Mouse (Mus musculus) thymus, postnatal 4 days (tissue): Measurements from ENCODE around the gene Ascl5.

ENCODE experiments used
- DNase-seq: peaks from one replicate; pipeline ENCODE4 v3.0.0; 2021

Ascl5 gene

GRCm38 (mm10) chr1:136050312-136051012, at the start of gene Ascl5:
Ascl5 (plus strand) TSS chr1:136050804.
- no peak for DNase-seq

- no peak for DNase-seq
Measured at GRCm38 (mm10) chr1:136001438-136001837, 49.2 kb upstream of the Ascl5 start.

GRCm38 (mm10) chr1:136006292-136006748, 44.3 kb upstream of the Ascl5 start, which contains the start of gene Igfn1:
Igfn1 (minus strand) TSS chr1:136006342.
- no peak for DNase-seq

GRCm38 (mm10) chr1:136007211-136008158, 43.1 kb upstream of the Ascl5 start, which contains the start of gene Tmem9:
Tmem9 (plus strand) TSS chr1:136008150.
- DNase-seq, result peak; percentile 25

- no peak for DNase-seq
Measured at GRCm38 (mm10) chr1:136008159-136008533, 42.5 kb upstream of the Ascl5 start.

- DNase-seq, result no peak
Measured at GRCm38 (mm10) chr1:136010247-136010646, 40.4 kb upstream of the Ascl5 start.

GRCm38 (mm10) chr1:136013513-136013912, 37.1 kb upstream of the Ascl5 start:
- DNase-seq, result no peak

- DNase-seq, result no peak
Measured at GRCm38 (mm10) chr1:136014796-136015502, 35.7 kb upstream of the Ascl5 start.

- no peak for DNase-seq
Measured at GRCm38 (mm10) chr1:136017307-136017706, 33.3 kb upstream of the Ascl5 start.

GRCm38 (mm10) chr1:136017907-136018313, 32.7 kb upstream of the Ascl5 start:
- DNase-seq, result peak; percentile 90

GRCm38 (mm10) chr1:136018390-136019189, 32.0 kb upstream of the Ascl5 start:
- peak; percentile 62 for DNase-seq

- no peak for DNase-seq
Measured at GRCm38 (mm10) chr1:136030201-136030600, 20.4 kb upstream of the Ascl5 start.

GRCm38 (mm10) chr1:136031697-136032096, 18.9 kb upstream of the Ascl5 start:
- DNase-seq, result no peak

GRCm38 (mm10) chr1:136032961-136033360, 17.6 kb upstream of the Ascl5 start:
- DNase-seq, result no peak

GRCm38 (mm10) chr1:136038746-136039538, 11.7 kb upstream of the Ascl5 start:
- DNase-seq, result no peak

- DNase-seq, result no peak
Measured at GRCm38 (mm10) chr1:136040452-136040851, 10.2 kb upstream of the Ascl5 start.

GRCm38 (mm10) chr1:136040874-136041273, 9.7 kb upstream of the Ascl5 start:
- no peak for DNase-seq

- DNase-seq, result peak; percentile 87
Measured at GRCm38 (mm10) chr1:136045774-136046173, 4.8 kb upstream of the Ascl5 start.

- DNase-seq, result peak; percentile 45
Measured at GRCm38 (mm10) chr1:136047432-136047831, 3.2 kb upstream of the Ascl5 start.

GRCm38 (mm10) chr1:136047894-136048293, 2.7 kb upstream of the Ascl5 start:
- DNase-seq, result no peak

- peak; percentile 69 for DNase-seq
Measured at GRCm38 (mm10) chr1:136051013-136051315, 360 bp downstream of the Ascl5 start.
